9 mouse cellular contexts compared by ENCODE assay signal in the genomic region with DNA sequence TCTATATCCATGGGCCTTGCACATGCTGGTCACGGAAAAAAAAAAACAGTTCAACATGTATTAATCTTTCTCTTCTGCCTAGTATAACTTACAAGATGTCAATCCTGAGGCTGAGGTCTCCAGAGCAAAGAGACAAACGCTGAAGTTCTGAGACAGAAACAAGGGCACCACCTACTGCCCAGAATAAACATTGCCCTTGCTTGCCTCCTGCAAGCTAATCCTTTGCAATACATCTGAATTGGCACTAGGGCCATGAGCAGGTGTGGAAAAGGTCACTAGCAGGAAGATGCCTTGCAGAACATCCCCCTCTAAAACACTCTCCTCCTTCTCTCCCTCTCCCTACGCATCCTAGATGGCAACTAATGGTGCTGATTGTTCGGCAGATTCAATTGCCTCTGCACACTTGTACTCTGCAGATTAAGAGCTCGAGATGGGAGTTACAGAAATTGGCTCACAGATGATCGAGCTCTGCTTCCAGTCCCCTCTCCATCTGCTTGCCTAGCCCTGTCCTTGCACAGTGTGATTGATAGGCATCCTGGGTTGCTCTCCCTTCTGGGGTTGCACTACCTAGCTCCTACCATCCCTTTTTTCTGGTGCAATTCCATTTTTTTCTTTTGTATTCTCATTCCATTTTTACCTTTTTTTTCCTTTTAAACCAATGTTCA.
A peak's percentile ranks its signal among the peaks of the same experiment; 100 is the strongest.
DNase-seq lines count a peak whose midpoint lies in the region; ATAC-seq lines count a peak whose summit lies in the region.
"Had no signal": no experiment of that assay in that cellular context is flagged by ENCODE, and none has a peak within 500 bp of the region (broad histone marks: within the 10 kb centered on the region; RNA-seq: fewer than 3 reads in every experiment).

No protein-coding gene starts in this region.

- no peak overlapping the region for H3K4me2 ChIP-seq in forebrain, embryonic 14.5 days (ENCODE audit: low read length)
- no peak overlapping the region for H3K4me2 ChIP-seq in neural tube, embryonic 12.5 days (replicated peaks)
- H3K4me2 ChIP-seq: embryonic facial prominence, embryonic 15.5 days had no signal

- H3K9ac ChIP-seq in forebrain, embryonic 14.5 days (ENCODE audit: low read length): no peak overlapping the region
- H3K9ac ChIP-seq in neural tube, embryonic 12.5 days: no peak overlapping the region
- H3K9ac ChIP-seq: embryonic facial prominence, embryonic 15.5 days had no signal

- WGBS in forebrain, embryonic 14.5 days: 39% methylated on average over 6 of the region's 6 CpGs
- 52% methylated on average over 6 of the region's 6 CpGs for WGBS in neural tube, embryonic 12.5 days

- no peaks in the 10 kb centered on the region for H3K27me3 ChIP-seq in forebrain, embryonic 14.5 days (replicated peaks; ENCODE audit: control insufficient read depth, insufficient read depth, low read length)
- H3K27me3 ChIP-seq in neural tube, embryonic 12.5 days (replicated peaks): no peaks in the 10 kb centered on the region
- H3K27me3 ChIP-seq: embryonic facial prominence, embryonic 15.5 days had no signal

- peak; percentile 74 for ATAC-seq in forebrain, embryonic 14.5 days
- peak; percentile 80 for ATAC-seq in neural tube, embryonic 12.5 days (ENCODE audit: low FRiP score, low read depth)

- no peaks in the 10 kb centered on the region for H3K36me3 ChIP-seq in forebrain, embryonic 14.5 days (ENCODE audit: control insufficient read depth, insufficient read depth, low read length)
- H3K36me3 ChIP-seq in neural tube, embryonic 12.5 days: no peaks in the 10 kb centered on the region
- H3K36me3 ChIP-seq: embryonic facial prominence, embryonic 15.5 days had no signal

- intact Hi-C loops in left cerebral cortex, postnatal 14 days (cut with DNase I): loop anchor here (2.0 kb wide), 1 partner anchor 719 kb away; no protein-coding TSS in a partner anchor

- no peaks in the 10 kb centered on the region for H3K4me1 ChIP-seq in forebrain, embryonic 14.5 days (ENCODE audit: control insufficient read depth, insufficient read depth, low read length)
- H3K4me1 ChIP-seq in neural tube, embryonic 12.5 days: no peaks in the 10 kb centered on the region
- H3K4me1 ChIP-seq: embryonic facial prominence, embryonic 15.5 days had no signal

- no peak overlapping the region for H3K27ac ChIP-seq in forebrain, embryonic 14.5 days (ENCODE audit: low read depth, low read length)
- H3K27ac ChIP-seq in neural tube, embryonic 12.5 days: no peak overlapping the region
- H3K27ac ChIP-seq: embryonic facial prominence, embryonic 15.5 days had no signal

- peak; percentile 55 for DNase-seq in testis, postnatal 10 days (ENCODE audit: low spot score)
- DNase-seq in testis, postnatal 14 days (ENCODE audit: low spot score): no peak
- peak; percentile 9 for DNase-seq in c-Kit-positive CD71-negative TER-119-negative erythroid progenitor cells, embryonic 14.5 days (ENCODE audit: low read depth)
- DNase-seq in forebrain, embryonic 14.5 days (ENCODE audit: low spot score): peak; percentile 84
- peak; percentile 25 for DNase-seq in kidney, adult 11 months
- DNase-seq in left cerebral cortex, postnatal 14 days (ENCODE audit: low spot score in 2 of 2): peak; percentile 76 to 80
- DNase-seq in MN1 (ENCODE audit: low spot score): no peak

- H3K9me3 ChIP-seq in forebrain, embryonic 14.5 days (replicated peaks; ENCODE audit: control insufficient read depth, low read length): no peaks in the 10 kb centered on the region
- no peaks in the 10 kb centered on the region for H3K9me3 ChIP-seq in neural tube, embryonic 12.5 days
- H3K9me3 ChIP-seq: embryonic facial prominence, embryonic 15.5 days had no signal

- no peak overlapping the region for H3K4me3 ChIP-seq in forebrain, embryonic 14.5 days (ENCODE audit: low read depth, low read length)
- H3K4me3 ChIP-seq in neural tube, embryonic 12.5 days: no peak overlapping the region
- H3K4me3 ChIP-seq: embryonic facial prominence, embryonic 15.5 days had no signal

Comparison
In these comparisons a context has a peak if more than half of its experiments do, and no peak if none do; other contexts are left out.
1. DNase-seq: peak in testis, postnatal 10 days (single experiment), c-Kit-positive CD71-negative TER-119-negative erythroid progenitor cells, embryonic 14.5 days (single experiment), forebrain, embryonic 14.5 days (single experiment), kidney, adult 11 months (single experiment) and left cerebral cortex, postnatal 14 days (2 of 2); none in testis, postnatal 14 days (single experiment) and MN1 (single experiment).